Mouse (Mus musculus) neutrophil, adult 59 days (primary cell): Measurements from ENCODE around the gene Prr12. TPM values are rescaled to one million over a fixed set of nuclear protein-coding genes. Genes with fewer than 3 reads are reported as not detected.

Experiments used
- total RNA-seq, 2 experiments: library from RNA; stranded (reverse); gene quantifications; 1 replicate in 1 of 2; 2 replicates in 1 of 2; pipeline ENCODE4 v1.2.4; 2023

The Prr12 gene
- total RNA-seq: 10 to 100 TPM; 22.7 to 23.8 TPM

GRCm38 (mm10) chr7:45052862-45053116 is at the start of gene Prr12:
Gene Prr12, minus strand, starts transcription at chr7:45052881.

GRCm38 (mm10) chr7:45092048-45092447 is 39.4 kb upstream of the Prr12 start, which contains the start of gene Rcn3:
Gene Rcn3, minus strand, starts transcription at chr7:45092221.

GRCm38 (mm10) chr7:45062239-45062835 is 9.7 kb upstream of the Prr12 start, which contains the start of the genes Nosip and Prrg2:
Gene Nosip, plus strand, starts transcription at chr7:45062429.
Gene Prrg2, minus strand, starts transcription at chr7:45062677.

GRCm38 (mm10) chr7:45017242-45018061 is 35.2 kb downstream of the Prr12 start, which contains the start of gene Rras:
Gene Rras, plus strand, starts transcription at chr7:45017961.

GRCm38 (mm10) chr7:45015957-45016612 is 36.6 kb downstream of the Prr12 start, which contains the start of gene Scaf1:
Gene Scaf1, minus strand, starts transcription at chr7:45016363.

GRCm38 (mm10) chr7:44998501-44998955 is 54.2 kb downstream of the Prr12 start, which contains the start of gene Bcl2l12:
Gene Bcl2l12, minus strand, starts transcription at chr7:44998712.

GRCm38 (mm10) chr7:44997231-44997939 is 55.3 kb downstream of the Prr12 start, which contains the start of gene Irf3:
Gene Irf3, plus strand, starts transcription at chr7:44997648.

GRCm38 (mm10) chr7:44986192-44986878 is 66.3 kb downstream of the Prr12 start, which contains the start of gene Prmt1:
Gene Prmt1, minus strand, starts transcription at chr7:44986568.

Other genes starting within 250 kb of the Prr12 start
- gene Nup62, start 236.8 kb downstream of the Prr12 start, total RNA-seq: 10 to 100 TPM; 50.3 to 52.5 TPM
- 1 to 10 TPM in 1 of 2 experiments, under 1 TPM in 1; 0.64 to 1.8 TPM for gene Il4i1, start 236.5 kb downstream of the Prr12 start, total RNA-seq
- gene Atf5, start 236.2 kb downstream of the Prr12 start, total RNA-seq: 1 to 10 TPM; 4.9 to 6.0 TPM
- gene Akt1s1, start 203.9 kb downstream of the Prr12 start, total RNA-seq: 10 to 100 TPM; 14.1 to 15.2 TPM
- 10 to 100 TPM; 32.1 to 45.3 TPM for gene Tbc1d17, start 203.8 kb downstream of the Prr12 start, total RNA-seq
- 100 to 1,000 TPM; 390 to 443 TPM for gene Pnkp, start 195.7 kb downstream of the Prr12 start, total RNA-seq
- gene Ptov1, start 183.1 kb downstream of the Prr12 start, total RNA-seq: 10 to 100 TPM; 32.3 to 33.9 TPM
- gene Med25, start 160.2 kb downstream of the Prr12 start, total RNA-seq: 10 to 100 TPM; 36.9 to 38.1 TPM
- 1 to 10 TPM; 4.6 to 6.1 TPM for gene Fuz, start 156.8 kb downstream of the Prr12 start, total RNA-seq
- gene Ap2a1, start 123.4 kb downstream of the Prr12 start, total RNA-seq: 10 to 100 TPM; 61.7 to 69.2 TPM
- gene Tsks, start 109.7 kb downstream of the Prr12 start, total RNA-seq: not detected
- gene Cpt1c, start 78.0 kb downstream of the Prr12 start, total RNA-seq: under 1 TPM; 0.33 to 0.53 TPM
- gene Prmt1, start 66.3 kb downstream of the Prr12 start, total RNA-seq: 10 to 100 TPM; 79.2 to 80.4 TPM
- 10 to 100 TPM; 55.8 to 60.1 TPM for gene Irf3, start 55.2 kb downstream of the Prr12 start, total RNA-seq
- gene Bcl2l12, start 54.2 kb downstream of the Prr12 start, total RNA-seq: 10 to 100 TPM in 1 of 2 experiments, 1 to 10 TPM in 1; 9.3 to 14.3 TPM
- gene Scaf1, start 36.5 kb downstream of the Prr12 start, total RNA-seq: 10 to 100 TPM; 57.7 to 58.5 TPM
- 10 to 100 TPM; 13.6 to 16.8 TPM for gene Rras, start 34.9 kb downstream of the Prr12 start, total RNA-seq
- 10 to 100 TPM; 31.4 to 34.3 TPM for gene Nosip, start 9.5 kb upstream of the Prr12 start, total RNA-seq
- 10 to 100 TPM; 14.5 to 15.6 TPM for gene Prrg2, start 9.8 kb upstream of the Prr12 start, total RNA-seq
- 1 to 10 TPM in 1 of 2 experiments, under 1 TPM in 1; 0.79 to 2.8 TPM for gene Rcn3, start 39.3 kb upstream of the Prr12 start, total RNA-seq
- gene Fcgrt, start 51.0 kb upstream of the Prr12 start, total RNA-seq: 10 to 100 TPM; 15.6 to 23.0 TPM
- 1,000 to 10,000 TPM in 1 of 2 experiments, 100 to 1,000 TPM in 1; 885 to 1,040 TPM for gene Rps11, start 71.6 kb upstream of the Prr12 start, total RNA-seq
- gene Rpl13a, start 75.9 kb upstream of the Prr12 start, total RNA-seq: 1,000 to 10,000 TPM; 1,010 to 1,095 TPM
- not detected for gene Gm45713, start 83.3 kb upstream of the Prr12 start, total RNA-seq
- 10 to 100 TPM; 23.6 to 24.1 TPM for gene Flt3l, start 83.6 kb upstream of the Prr12 start, total RNA-seq
- gene Pih1d1, start 101.4 kb upstream of the Prr12 start, total RNA-seq: 10 to 100 TPM; 40.2 to 48.4 TPM
- 100 to 1,000 TPM in 1 of 2 experiments, 10 to 100 TPM in 1; 79.9 to 118 TPM for gene Aldh16a1, start 101.7 kb upstream of the Prr12 start, total RNA-seq
- not detected for gene Slc17a7, start 111.1 kb upstream of the Prr12 start, total RNA-seq
- gene Gfy, start 126.7 kb upstream of the Prr12 start, total RNA-seq: not detected
- not detected for gene Pth2, start 128.1 kb upstream of the Prr12 start, total RNA-seq
- gene Ccdc155, start 152.0 kb upstream of the Prr12 start, total RNA-seq: under 1 TPM in 1 of 2 experiments, not detected in 1; 0.20 TPM
- gene Dkkl1, start 159.3 kb upstream of the Prr12 start, total RNA-seq: under 1 TPM; 0.58 to 0.95 TPM
- gene Tead2, start 162.9 kb upstream of the Prr12 start, total RNA-seq: not detected
- gene Cd37, start 186.2 kb upstream of the Prr12 start, total RNA-seq: 100 to 1,000 TPM; 351 to 377 TPM
- under 1 TPM; 0.31 to 0.78 TPM for gene Slc6a16, start 188.2 kb upstream of the Prr12 start, total RNA-seq
- under 1 TPM in 1 of 2 experiments, not detected in 1; 0.33 TPM for gene Slc6a21, start 224.6 kb upstream of the Prr12 start, total RNA-seq